Mouse (Mus musculus): ENCODE measurements at regions not wholly inside any gene's neighbourhood (a gene's known extent, or its start where the extent isn't known, plus 50 kb on each side); places are given as distances from the start of the nearest gene placed in this dataset.
"Not testable (repeated sequence)": the region's sequence is repeated elsewhere in the genome, so short reads cannot be mapped to it uniquely, and the experiment has no call there.

DNA sequence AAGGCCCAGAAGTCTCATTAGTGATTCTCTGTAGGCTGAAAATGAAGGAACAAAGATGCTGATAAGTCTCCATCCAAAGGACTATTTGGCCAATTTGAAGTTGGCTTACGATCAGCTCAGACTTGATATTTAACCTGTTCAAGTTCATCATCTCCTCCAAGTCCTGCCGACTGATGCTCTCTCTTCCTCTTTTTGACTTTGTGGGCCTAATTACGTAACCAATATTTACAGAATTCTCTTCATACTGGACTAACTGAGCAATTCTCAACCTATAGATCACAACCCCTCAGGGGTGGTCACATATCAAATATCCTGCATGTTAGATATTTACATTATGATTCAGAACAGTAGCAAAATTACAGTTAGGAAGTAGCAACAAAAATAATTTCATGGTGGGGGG is 101.2 kb upstream of the Frmd4a start:
- Histone ChIP-seq H3K27me3 (no peaks in the 10 kb centered on the region), H3K4me2 (replicated peaks) (no peak overlapping the region), H3K36me3 (no peaks in the 10 kb centered on the region), H3K27ac (replicated peaks) (no peak overlapping the region), H3K9ac (no peak overlapping the region), H3K4me3 (replicated peaks) (no peak overlapping the region), H3K4me1 (no peaks in the 10 kb centered on the region), H3K9me3 (replicated peaks) (no peaks in the 10 kb centered on the region)
- no peak for ATAC-seq (ENCODE audit: insufficient number of reproducible peaks, low FRiP score, low TSS enrichment, low read depth)
- WGBS: 94% methylated on average over 3 of the region's 3 CpGs

DNA sequence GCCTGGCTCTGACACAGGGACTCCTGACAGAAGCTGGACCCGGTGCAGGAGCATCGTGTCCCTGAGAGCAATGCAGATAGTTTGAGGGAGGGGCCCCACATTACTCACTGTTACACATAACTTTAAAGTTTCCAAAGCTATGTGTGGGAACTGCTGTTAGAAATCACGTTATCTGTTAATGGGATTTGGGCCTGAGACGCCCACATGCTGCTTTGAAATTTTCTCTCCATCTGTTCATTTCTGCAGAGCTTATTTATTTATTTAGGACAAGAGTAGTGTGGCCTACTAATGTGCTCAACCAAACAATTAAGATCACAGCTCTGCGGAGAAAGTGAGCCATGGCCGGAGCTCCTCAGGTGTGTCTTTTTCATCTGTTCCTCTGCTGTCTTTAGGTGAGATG is 99.4 kb upstream of the Frmd4a start:
- Histone ChIP-seq H3K36me3 (no peaks in the 10 kb centered on the region), H3K27ac (replicated peaks) (no peak overlapping the region), H3K9ac (no peak overlapping the region), H3K4me1 (no peaks in the 10 kb centered on the region), H3K27me3 (no peaks in the 10 kb centered on the region), H3K9me3 (replicated peaks) (no peaks in the 10 kb centered on the region), H3K4me3 (replicated peaks) (no peak overlapping the region), H3K4me2 (replicated peaks) (no peak overlapping the region)
- 71% methylated on average over 6 of the region's 6 CpGs for WGBS
- ATAC-seq (ENCODE audit: insufficient number of reproducible peaks, low FRiP score, low TSS enrichment, low read depth): no peak

DNA sequence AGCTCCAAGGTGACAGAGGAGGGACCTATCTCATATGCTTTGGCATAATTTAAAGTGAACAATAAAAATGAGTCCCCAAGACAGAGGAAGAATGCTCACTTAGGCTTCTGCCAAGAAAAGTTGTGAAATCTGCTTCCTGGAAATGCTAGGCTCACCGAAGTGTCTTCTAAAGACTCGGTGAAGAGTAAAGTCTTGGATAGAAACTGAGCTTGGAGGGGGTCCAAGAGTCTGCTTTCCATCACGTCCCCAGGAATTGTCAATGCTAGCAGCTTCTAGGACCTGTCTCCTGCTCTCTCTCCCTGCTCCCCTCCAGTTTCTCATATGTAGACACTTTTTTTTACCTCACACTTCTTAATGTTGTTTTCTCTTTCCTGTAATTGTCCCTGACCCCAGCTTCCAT is 97.6 kb upstream of the Frmd4a start:
- H3K36me3 ChIP-seq: no peaks in the 10 kb centered on the region
- no peak for ATAC-seq (ENCODE audit: insufficient number of reproducible peaks, low FRiP score, low TSS enrichment, low read depth)
- H3K4me1 ChIP-seq: no peaks in the 10 kb centered on the region
- no peak overlapping the region for H3K4me3 ChIP-seq (replicated peaks)
- H3K4me2 ChIP-seq (replicated peaks): no peak overlapping the region
- H3K27ac ChIP-seq (replicated peaks): no peak overlapping the region
- no peak overlapping the region for H3K9ac ChIP-seq
- H3K9me3 ChIP-seq (replicated peaks): no peaks in the 10 kb centered on the region
- 47% methylated on average over 3 of the region's 3 CpGs for WGBS
- H3K27me3 ChIP-seq: no peaks in the 10 kb centered on the region

DNA sequence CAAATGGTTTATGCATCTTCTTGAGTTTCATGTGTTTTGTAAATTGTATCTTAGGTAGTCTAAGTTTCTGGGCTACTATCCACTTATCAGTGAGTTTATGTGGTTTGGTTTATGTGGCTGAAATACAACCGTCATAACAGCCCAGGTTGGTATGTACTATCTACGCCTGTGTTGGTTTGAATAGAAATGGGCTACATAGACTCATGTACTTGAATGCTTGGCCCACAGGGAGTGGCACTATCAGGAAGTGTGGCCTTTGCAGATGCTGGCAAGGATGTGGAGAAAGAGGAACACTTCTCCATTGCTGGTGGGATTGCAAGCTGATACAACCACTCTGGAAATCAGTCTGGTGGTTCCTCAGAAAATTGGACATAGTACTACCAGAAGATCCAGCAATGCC is 96.4 kb upstream of the Frmd4a start:
- not testable (repeated sequence) for H3K27me3 ChIP-seq; H3K4me1 ChIP-seq; H3K9me3 ChIP-seq (replicated peaks); H3K4me3 ChIP-seq (replicated peaks); H3K36me3 ChIP-seq; H3K27ac ChIP-seq (replicated peaks); H3K9ac ChIP-seq; H3K4me2 ChIP-seq (replicated peaks); ATAC-seq (ENCODE audit: insufficient number of reproducible peaks, low FRiP score, low TSS enrichment, low read depth)
- 91% methylated on average over 2 of the region's 2 CpGs for WGBS

DNA sequence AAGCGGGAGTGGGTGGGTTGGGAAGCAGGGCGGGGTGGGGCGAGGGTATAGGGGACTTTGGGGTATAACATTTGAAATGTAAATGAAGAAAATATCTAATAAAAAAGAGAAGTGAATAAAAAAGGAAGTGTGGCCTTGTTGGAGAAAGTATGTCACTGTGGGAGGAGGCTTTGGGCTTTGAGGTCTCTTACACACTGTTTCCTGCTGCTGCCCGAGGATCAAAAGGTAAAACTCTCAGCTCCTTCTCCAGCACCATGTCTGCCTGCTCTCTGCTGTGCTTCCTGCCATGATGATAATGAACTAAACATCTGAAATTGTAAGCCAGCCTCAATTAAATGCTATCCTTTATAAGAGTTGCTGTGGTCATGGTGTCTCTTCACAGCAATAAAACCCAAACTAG is 94.8 kb upstream of the Frmd4a start:
- 83% methylated on average over 4 of the region's 4 CpGs for WGBS
- H3K27ac ChIP-seq (replicated peaks): no peak overlapping the region

DNA sequence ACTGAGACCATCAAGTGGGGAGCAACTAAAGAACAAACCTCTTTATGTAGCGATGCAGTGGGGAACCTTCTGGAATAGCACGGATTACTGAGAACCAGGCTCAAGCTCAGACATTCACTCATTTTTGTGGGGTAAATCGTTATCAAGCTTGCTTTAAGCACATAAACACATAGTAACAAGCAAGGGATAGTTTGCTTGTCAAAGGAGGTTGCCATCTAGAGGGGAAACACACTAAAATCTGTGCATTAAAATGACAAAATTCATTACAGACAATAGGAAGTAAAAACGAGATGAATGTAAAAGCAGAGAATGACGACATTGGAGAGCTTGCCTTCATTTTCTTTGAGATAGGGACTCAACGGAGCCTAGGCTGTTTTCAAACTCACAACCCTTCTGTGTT is 92.8 kb upstream of the Frmd4a start:
- Histone ChIP-seq H3K36me3 (no peaks in the 10 kb centered on the region), H3K4me3 (replicated peaks) (no peak overlapping the region), H3K27ac (replicated peaks) (no peak overlapping the region), H3K27me3 (no peaks in the 10 kb centered on the region), H3K4me2 (replicated peaks) (no peak overlapping the region), H3K4me1 (no peaks in the 10 kb centered on the region), H3K9ac (no peak overlapping the region), H3K9me3 (replicated peaks) (no peaks in the 10 kb centered on the region)
- WGBS: 71% methylated on average over 6 of the region's 6 CpGs
- ATAC-seq (ENCODE audit: insufficient number of reproducible peaks, low FRiP score, low TSS enrichment, low read depth): no peak

More for the DNA sequence above, 94.8 kb upstream of the Frmd4a start:
- Histone ChIP-seq H3K4me3 (replicated peaks) (no peak overlapping the region), H3K36me3 (no peaks in the 10 kb centered on the region), H3K4me2 (replicated peaks) (no peak overlapping the region), H3K9me3 (replicated peaks) (no peaks in the 10 kb centered on the region), H3K4me1 (no peaks in the 10 kb centered on the region), H3K9ac (no peak overlapping the region), H3K27me3 (no peaks in the 10 kb centered on the region)
- no peak for ATAC-seq (ENCODE audit: insufficient number of reproducible peaks, low FRiP score, low TSS enrichment, low read depth)

DNA sequence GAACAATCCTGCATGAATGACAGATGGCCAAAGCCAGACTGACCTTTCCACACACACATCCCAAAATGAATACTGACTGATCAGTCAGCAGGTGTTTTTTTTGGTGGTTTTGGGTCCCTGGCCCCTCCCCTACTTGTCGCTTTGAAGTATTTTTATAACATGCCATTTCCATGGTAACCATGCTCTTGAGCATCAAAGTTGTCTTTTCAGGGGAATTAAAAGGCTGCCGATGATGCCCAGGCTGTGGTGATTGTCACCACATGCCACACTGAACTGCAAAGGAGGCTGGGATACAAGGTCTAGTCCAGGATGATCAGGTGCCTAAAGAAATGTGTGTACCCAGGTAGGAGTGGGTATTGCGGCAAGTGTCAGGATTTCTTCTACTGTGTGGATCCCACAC is 92.3 kb upstream of the Frmd4a start:
- ATAC-seq (ENCODE audit: insufficient number of reproducible peaks, low FRiP score, low TSS enrichment, low read depth): no peak

DNA sequence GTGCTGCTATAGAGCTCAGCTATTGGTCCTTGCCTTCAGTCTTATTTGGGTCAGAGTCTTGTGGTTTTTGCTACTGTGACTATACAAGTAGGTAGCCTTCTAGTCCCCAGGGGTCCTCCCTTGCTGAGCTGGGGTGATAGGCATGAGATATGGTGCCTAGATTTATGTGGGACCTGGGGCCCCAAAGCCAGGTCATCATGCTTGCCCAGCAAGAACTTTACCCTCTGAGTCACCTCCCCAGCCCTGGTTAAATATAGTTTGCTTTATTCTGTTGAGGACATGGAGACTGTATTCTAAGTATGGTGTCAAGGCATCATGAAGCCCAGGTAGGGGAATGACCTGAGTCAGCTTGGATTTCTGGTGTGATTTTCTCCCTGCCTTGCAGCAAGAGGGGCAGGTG is 91.4 kb upstream of the Frmd4a start:
- Histone ChIP-seq H3K36me3 (no peaks in the 10 kb centered on the region), H3K4me1 (no peaks in the 10 kb centered on the region), H3K9me3 (replicated peaks) (no peaks in the 10 kb centered on the region), H3K27me3 (no peaks in the 10 kb centered on the region), H3K4me2 (replicated peaks) (no peak overlapping the region), H3K27ac (replicated peaks) (no peak overlapping the region), H3K9ac (no peak overlapping the region), H3K4me3 (replicated peaks) (no peak overlapping the region)
- ATAC-seq (ENCODE audit: insufficient number of reproducible peaks, low FRiP score, low TSS enrichment, low read depth): no peak

More for the DNA sequence above, 92.3 kb upstream of the Frmd4a start:
- Histone ChIP-seq H3K4me1 (no peaks in the 10 kb centered on the region), H3K36me3 (no peaks in the 10 kb centered on the region), H3K4me2 (replicated peaks) (no peak overlapping the region), H3K9ac (no peak overlapping the region), H3K4me3 (replicated peaks) (no peak overlapping the region), H3K27me3 (no peaks in the 10 kb centered on the region), H3K27ac (replicated peaks) (no peak overlapping the region), H3K9me3 (replicated peaks) (no peaks in the 10 kb centered on the region)
- 69% methylated on average over 3 of the region's 3 CpGs for WGBS

DNA sequence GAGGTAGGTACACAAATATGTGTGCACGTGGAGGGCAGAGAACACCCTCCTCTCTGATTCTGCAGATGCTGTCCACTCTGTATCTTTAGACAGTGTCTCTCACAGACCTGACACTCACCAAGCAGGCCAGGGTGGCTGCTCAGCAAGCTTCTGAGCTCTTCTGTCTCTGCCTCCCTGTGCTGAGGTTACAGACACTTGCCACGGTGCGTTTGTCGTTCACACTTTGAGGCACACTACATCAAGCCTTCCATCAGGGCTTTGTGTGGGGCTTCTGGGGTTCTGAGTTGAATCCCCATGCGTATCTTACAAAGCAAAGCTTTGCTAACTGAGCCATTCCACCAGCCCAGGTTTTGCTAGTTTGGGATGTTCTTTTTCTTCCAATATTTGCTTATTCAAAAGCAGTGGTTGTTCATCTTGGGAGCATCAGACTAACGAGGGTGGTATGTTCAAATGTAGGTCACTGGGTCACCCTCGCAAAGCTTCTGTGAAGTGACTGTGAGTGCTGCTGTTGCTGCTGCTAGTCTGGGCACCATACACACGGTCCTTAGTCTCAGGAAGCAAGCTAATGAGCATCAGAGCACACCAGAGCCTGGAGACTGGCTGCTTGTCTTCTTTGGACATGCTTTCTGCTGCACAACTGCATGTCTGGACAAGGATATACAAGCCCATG is 90.2 kb upstream of the Frmd4a start:
- H3K9ac ChIP-seq: no peak overlapping the region
- 60% methylated on average over 8 of the region's 8 CpGs for WGBS
- H3K9me3 ChIP-seq (replicated peaks): no peaks in the 10 kb centered on the region
- H3K27me3 ChIP-seq: no peaks in the 10 kb centered on the region
- H3K27ac ChIP-seq (replicated peaks): no peak overlapping the region
- no peak for ATAC-seq (ENCODE audit: insufficient number of reproducible peaks, low FRiP score, low TSS enrichment, low read depth)
- no peak overlapping the region for H3K4me3 ChIP-seq (replicated peaks)
- no peaks in the 10 kb centered on the region for H3K36me3 ChIP-seq
- no peaks in the 10 kb centered on the region for H3K4me1 ChIP-seq
- H3K4me2 ChIP-seq (replicated peaks): no peak overlapping the region

DNA sequence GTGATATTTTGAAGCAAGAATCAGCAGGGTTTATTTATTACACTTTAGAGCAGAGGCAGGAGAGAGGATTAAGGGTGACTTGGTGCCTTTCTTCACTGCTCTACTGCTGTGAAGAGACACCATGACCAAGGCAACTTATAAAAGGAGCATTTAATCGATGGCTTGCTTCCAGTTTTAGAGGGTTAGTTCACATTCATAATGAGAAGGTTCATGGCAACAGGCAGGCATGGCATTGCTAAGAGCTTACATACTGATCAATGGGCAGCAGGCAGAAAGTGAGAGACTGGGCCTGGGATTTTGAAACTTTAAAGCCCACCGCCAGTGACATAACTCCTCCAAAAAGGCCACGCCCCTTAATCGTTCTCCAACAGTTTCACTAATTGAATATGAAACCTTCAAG is 89.7 kb upstream of the Frmd4a start:
- 83% methylated on average over 4 of the region's 4 CpGs for WGBS
- Histone ChIP-seq H3K9me3 (replicated peaks) (no peaks in the 10 kb centered on the region), H3K4me3 (replicated peaks) (no peak overlapping the region), H3K4me2 (replicated peaks) (no peak overlapping the region), H3K9ac (no peak overlapping the region), H3K27me3 (no peaks in the 10 kb centered on the region), H3K36me3 (no peaks in the 10 kb centered on the region), H3K27ac (replicated peaks) (no peak overlapping the region), H3K4me1 (no peaks in the 10 kb centered on the region)
- ATAC-seq (ENCODE audit: insufficient number of reproducible peaks, low FRiP score, low TSS enrichment, low read depth): no peak

DNA sequence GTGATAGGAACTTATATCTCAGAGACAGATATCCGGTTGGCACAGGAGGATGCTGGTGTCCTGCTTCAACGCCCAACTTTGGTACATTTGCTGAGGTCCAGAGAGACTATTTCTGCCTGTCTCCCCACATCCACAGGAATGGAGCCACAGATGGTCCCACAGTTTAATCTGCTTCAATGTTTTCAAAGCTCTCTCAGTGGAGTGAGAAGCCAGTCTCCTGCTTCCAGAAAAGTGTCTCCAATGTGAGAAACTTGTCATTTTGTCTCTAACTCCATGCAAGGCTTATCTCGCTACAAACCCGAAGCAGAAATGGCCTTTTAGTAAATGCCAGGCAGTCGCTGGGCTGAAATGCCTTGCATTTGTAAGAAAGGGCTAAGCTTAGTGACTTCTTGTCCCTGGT is 86.9 kb upstream of the Frmd4a start:
- Histone ChIP-seq H3K4me1 (no peaks in the 10 kb centered on the region), H3K36me3 (no peaks in the 10 kb centered on the region), H3K27ac (replicated peaks) (no peak overlapping the region), H3K9ac (no peak overlapping the region), H3K4me2 (replicated peaks) (no peak overlapping the region), H3K9me3 (replicated peaks) (no peaks in the 10 kb centered on the region), H3K4me3 (replicated peaks) (no peak overlapping the region), H3K27me3 (no peaks in the 10 kb centered on the region)
- 86% methylated on average over 5 of the region's 5 CpGs for WGBS
- no peak for ATAC-seq (ENCODE audit: insufficient number of reproducible peaks, low FRiP score, low TSS enrichment, low read depth)

DNA sequence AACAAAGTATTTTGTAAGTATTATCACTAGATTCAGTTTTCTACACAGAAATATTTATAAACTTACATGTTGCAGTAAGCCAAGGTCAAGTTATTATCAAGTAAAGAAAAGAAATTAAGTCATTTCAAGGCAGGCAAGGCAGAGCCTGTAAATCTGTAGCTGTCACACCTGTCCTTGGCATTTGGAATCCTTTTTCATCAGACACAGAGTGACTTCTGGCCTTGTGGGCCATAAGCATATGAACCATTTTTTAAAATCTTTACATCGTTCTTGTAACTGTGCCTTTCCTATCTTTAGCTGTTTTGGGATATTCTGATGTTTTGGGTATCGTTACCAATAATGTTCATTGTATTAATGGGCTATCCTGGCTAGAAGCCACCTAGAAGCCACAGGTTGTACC is 76.7 kb upstream of the Frmd4a start:
- no peaks in the 10 kb centered on the region for H3K36me3 ChIP-seq
- no peaks in the 10 kb centered on the region for H3K27me3 ChIP-seq
- no peak overlapping the region for H3K9ac ChIP-seq
- ATAC-seq (ENCODE audit: insufficient number of reproducible peaks, low FRiP score, low TSS enrichment, low read depth): no peak
- no peak overlapping the region for H3K4me3 ChIP-seq (replicated peaks)
- no peak overlapping the region for H3K4me2 ChIP-seq (replicated peaks)
- H3K4me1 ChIP-seq: no peaks in the 10 kb centered on the region
- WGBS: 79% methylated on average over 2 of the region's 2 CpGs
- no peak overlapping the region for H3K27ac ChIP-seq (replicated peaks)
- no peaks in the 10 kb centered on the region for H3K9me3 ChIP-seq (replicated peaks)
